ENCODE assay signal across 8 mouse cellular contexts in genomic region chr5:118478120-118478768, GRCm38 (mm10).
A peak's percentile ranks its signal among the peaks of the same experiment; 100 is the strongest.
DNase-seq lines count a peak whose midpoint lies in the region; ATAC-seq and TF ChIP-seq lines count a peak whose summit lies in the region.

No protein-coding gene starts in this region.

- H3K4me2 ChIP-seq in embryonic facial prominence, embryonic 14.5 days (ENCODE audit: low read depth, low read length), result peak overlapping the region; percentile 64
- H3K4me2 ChIP-seq in liver, embryonic 12.5 days, result peak overlapping the region; percentile 81

- DNase-seq in 416B (ENCODE audit: low read depth) (peak; percentile 98), Patski (ENCODE audit: low read depth, low spot score) (peak; percentile 49)
- peak; percentile 95 for DNase-seq in embryonic facial prominence, embryonic 14.5 days (ENCODE audit: low spot score)
- DNase-seq in heart, adult 9 months (ENCODE audit: low spot score in 2 of 2), result peak; percentile 74 to 85
- peak; percentile 82 for DNase-seq in kidney, adult 2 months
- DNase-seq in naive thymus-derived CD4-positive, alpha-beta T cell, adult 2 months (ENCODE audit: low read depth), result peak; percentile 94

- CTCF ChIA-PET in Patski (lab: Charles Lee), result interaction anchor here (0.8 to 1.2 kb wide), 3 partner anchors 8 to 21 kb away, joined by 3 to 4 read pairs (median 3); no protein-coding TSS in a partner anchor

- peak; percentile 57 for ATAC-seq in Patski
- ATAC-seq in embryonic facial prominence, embryonic 14.5 days (ENCODE audit: low read depth), result peak; percentile 92
- ATAC-seq in liver, embryonic 12.5 days, result peak; percentile 77

- peaks cover 21% of the 10 kb centered on the region for H3K4me1 ChIP-seq in embryonic facial prominence, embryonic 14.5 days (ENCODE audit: control insufficient read depth, insufficient read depth, low read length)
- H3K4me1 ChIP-seq in kidney, adult 2 months (ENCODE audit: control insufficient read depth, insufficient read depth, low read length), result no peaks in the 10 kb centered on the region
- H3K4me1 ChIP-seq in liver, embryonic 12.5 days, result peaks cover 90% of the 10 kb centered on the region
- peaks cover 11% of the 10 kb centered on the region for H3K4me1 ChIP-seq in testis, adult 2 months (ENCODE audit: control insufficient read depth, insufficient read depth, low read length)

- peak overlapping the region; percentile 57 for H3K27ac ChIP-seq in embryonic facial prominence, embryonic 14.5 days (replicated peaks; ENCODE audit: low read depth, low read length)
- no peak overlapping the region for H3K27ac ChIP-seq in kidney, adult 2 months (ENCODE audit: insufficient read depth, low read depth, low read length)
- H3K27ac ChIP-seq in liver, embryonic 12.5 days, result peak overlapping the region; percentile 98
- H3K27ac ChIP-seq in testis, adult 2 months (ENCODE audit: control insufficient read depth, insufficient read depth, low read depth, low read length), result no peak overlapping the region

- TF ChIP-seq CTCF in Patski (IDR thresholded peaks at IDR 0.05), result no peak
- no peak for TF ChIP-seq CTCF in kidney, adult 2 months (conservative IDR thresholded peaks at IDR 0.05; ENCODE audit: insufficient read depth, insufficient read length, low read depth, low read length)
- TF ChIP-seq CTCF in testis, adult 2 months (IDR thresholded peaks at IDR 0.05; ENCODE audit: control insufficient read depth, insufficient read depth, insufficient replicate concordance, low read depth, low read length), result no peak

- H3K36me3 ChIP-seq in embryonic facial prominence, embryonic 14.5 days (ENCODE audit: control insufficient read depth, insufficient read depth, low read length), result no peaks in the 10 kb centered on the region
- no peaks in the 10 kb centered on the region for H3K36me3 ChIP-seq in kidney, adult 2 months (ENCODE audit: control insufficient read depth, insufficient read depth, low read length)
- no peaks in the 10 kb centered on the region for H3K36me3 ChIP-seq in liver, embryonic 12.5 days
- no peaks in the 10 kb centered on the region for H3K36me3 ChIP-seq in testis, adult 2 months (ENCODE audit: control insufficient read depth, insufficient read depth, low read length)

- H3K9ac ChIP-seq in embryonic facial prominence, embryonic 14.5 days (ENCODE audit: low read depth, low read length), result peak overlapping the region; percentile 51
- H3K9ac ChIP-seq in liver, embryonic 12.5 days, result peak overlapping the region; percentile 71

- POLR2A ChIA-PET in Patski (lab: Charles Lee), result interaction anchor here (0.6 kb wide), 1 partner anchor 16 kb away, joined by 3 read pairs; no protein-coding TSS in a partner anchor

- TF ChIP-seq POLR2A in kidney, adult 2 months (IDR thresholded peaks at IDR 0.05; ENCODE audit: low read depth, low read length), result no peak
- TF ChIP-seq POLR2A in testis, adult 2 months (IDR thresholded peaks at IDR 0.05; ENCODE audit: control insufficient read depth, low read depth, low read length), result peak; percentile 24; the same call in 1 of the 2 replicates

- peak overlapping the region; percentile 33 for H3K4me3 ChIP-seq in embryonic facial prominence, embryonic 14.5 days (ENCODE audit: low read depth, low read length)
- H3K4me3 ChIP-seq in kidney, adult 2 months (ENCODE audit: insufficient read depth, low read depth, low read length), result no peak overlapping the region
- peak overlapping the region; percentile 53 for H3K4me3 ChIP-seq in liver, embryonic 12.5 days
- H3K4me3 ChIP-seq in testis, adult 2 months (ENCODE audit: control insufficient read depth, low read depth, low read length), result peak overlapping the region; percentile 60

- WGBS in embryonic facial prominence, embryonic 14.5 days, result 6% methylated on average over 15 of the region's 15 CpGs
- WGBS in kidney, adult 2 months, result 9% methylated on average over 15 of the region's 15 CpGs
- WGBS in liver, embryonic 12.5 days (ENCODE audit: insufficient replicate concordance), result 4% methylated on average over 15 of the region's 15 CpGs

- H3K9me3 ChIP-seq in embryonic facial prominence, embryonic 14.5 days (ENCODE audit: control insufficient read depth, low read length), result no peaks in the 10 kb centered on the region
- H3K9me3 ChIP-seq in liver, embryonic 12.5 days (replicated peaks), result no peaks in the 10 kb centered on the region

- no peaks in the 10 kb centered on the region for H3K27me3 ChIP-seq in Patski
- H3K27me3 ChIP-seq in embryonic facial prominence, embryonic 14.5 days (replicated peaks; ENCODE audit: control insufficient read depth, insufficient read depth, low read length), result no peaks in the 10 kb centered on the region
- no peaks in the 10 kb centered on the region for H3K27me3 ChIP-seq in kidney, adult 2 months (replicated peaks; ENCODE audit: control insufficient read depth, insufficient read depth, low read length)
- 0 out of 2 replicates have a peak, but pooled peaks cover 18% of the 10 kb centered on the region for H3K27me3 ChIP-seq in liver, embryonic 12.5 days (replicated peaks)
- H3K27me3 ChIP-seq in testis, adult 2 months (ENCODE audit: control insufficient read depth, insufficient read depth, low read length), result no peaks in the 10 kb centered on the region

- in situ Hi-C loops in Patski (cut with MboI; ENCODE audit: low pct_unique_long_range_greater_than_20kb), result no loop called here

Comparison
In these comparisons a context has a peak if more than half of its experiments do, and no peak if none do; other contexts are left out.
1. H3K27ac ChIP-seq: peak in embryonic facial prominence, embryonic 14.5 days (single experiment) and liver, embryonic 12.5 days (single experiment); none in kidney, adult 2 months (single experiment) and testis, adult 2 months (single experiment).
2. Peak in every context shown above with its lines, with median percentiles within 50 percentile points of each other: DNase-seq and ATAC-seq.